Mouse (Mus musculus): ENCODE data around the gene Ripor1. TPM values are rescaled to one million over a fixed set of nuclear protein-coding genes. Genes with fewer than 3 reads are reported as not detected.
"Not testable (repeated sequence)": the region's sequence is repeated elsewhere in the genome, so short reads cannot be mapped to it uniquely, and the experiment has no call there.

Gene Ripor1
- polyA plus RNA-seq, 1 experiment from 2014 or later: 33.0 TPM

DNA sequence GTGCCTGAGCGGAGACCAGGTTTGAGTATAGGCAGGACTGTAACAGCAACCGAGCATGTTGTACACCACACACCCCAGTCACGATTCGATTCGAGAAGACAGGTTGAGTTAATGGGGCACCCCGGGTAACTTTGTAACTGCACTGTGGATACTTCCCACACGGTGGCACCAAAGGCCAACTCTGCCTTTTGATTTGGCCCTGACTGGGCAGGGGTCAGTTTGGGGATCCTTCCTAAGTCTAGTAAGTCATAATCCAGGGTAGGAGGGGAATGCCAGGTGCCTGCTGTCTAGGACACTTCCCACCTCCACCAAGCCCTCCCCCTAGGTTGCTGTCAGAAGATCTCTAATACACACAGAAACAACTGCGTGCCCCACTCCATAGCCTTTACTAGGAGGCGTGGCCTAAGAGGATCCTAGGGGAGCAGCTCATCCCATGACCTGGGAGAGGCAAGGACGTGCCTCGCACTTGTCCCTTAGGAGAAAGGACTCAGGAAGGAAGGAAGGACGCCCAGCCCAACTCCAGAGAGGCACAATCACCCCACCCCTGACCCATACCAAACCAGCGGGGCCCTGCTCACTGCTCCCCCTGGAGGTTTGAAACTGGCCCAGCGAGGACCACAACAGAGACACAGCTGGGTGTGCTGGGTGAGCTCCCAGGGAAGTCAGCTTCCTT lies 8.6 kb upstream of the Ripor1 start:
- WGBS: 3% methylated on average over 14 of the region's 14 CpGs
- Histone ChIP-seq H3K27ac (ENCODE audit: low read depth, low read length) (no peak overlapping the region), H3K4me1 (replicated peaks; ENCODE audit: control insufficient read depth, insufficient read depth, low read length) (peaks cover 12% of the 10 kb centered on the region), H3K4me2 (peak overlapping the region; percentile 71), H3K9me3 (ENCODE audit: control insufficient read depth, low read length) (no peaks in the 10 kb centered on the region), H3K9ac (ENCODE audit: low read depth, low read length) (0 out of 2 replicates have a peak overlapping the region, but pooled peaks have one; percentile 37), H3K4me3 (ENCODE audit: low read depth, low read length) (peak overlapping the region; percentile 38), H3K36me3 (ENCODE audit: control insufficient read depth, insufficient read depth, low read length) (no peaks in the 10 kb centered on the region), H3K27me3 (replicated peaks; ENCODE audit: control insufficient read depth, insufficient read depth, low read length) (peaks cover 3% of the 10 kb centered on the region)
- DNase-seq (ENCODE audit: low spot score): peak; percentile 76
- peak; percentile 80 for ATAC-seq (replicated peaks; ENCODE audit: low FRiP score)

DNA sequence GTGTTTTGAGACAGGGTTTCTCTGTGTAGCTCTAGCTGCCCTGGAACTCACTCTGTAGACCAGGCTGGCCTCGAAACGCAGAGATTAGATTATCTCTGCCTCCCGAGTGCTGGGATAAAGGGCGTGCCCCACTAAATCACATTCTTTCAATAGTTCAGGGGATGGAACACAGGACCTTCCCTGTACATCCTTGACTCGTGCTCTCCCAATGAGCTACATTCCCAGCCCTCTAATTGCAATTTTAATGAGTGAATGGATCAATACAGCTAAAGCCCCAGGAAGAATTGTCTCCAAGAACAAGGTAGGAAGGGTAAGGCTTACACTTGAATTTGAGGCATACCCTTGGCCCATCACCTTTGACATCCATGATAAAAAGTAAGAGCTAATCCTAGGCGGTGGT lies 6.3 kb upstream of the Ripor1 start:
- WGBS: 69% methylated on average over 6 of the region's 6 CpGs

GRCm38 (mm10) chr8:105601301-105601700 lies 3.8 kb upstream of the Ripor1 start:
- Histone ChIP-seq H3K27ac (ENCODE audit: low read depth, low read length) (no peak overlapping the region), H3K9me3 (ENCODE audit: control insufficient read depth, low read length) (no peaks in the 10 kb centered on the region), H3K27me3 (replicated peaks; ENCODE audit: control insufficient read depth, insufficient read depth, low read length) (no peaks in the 10 kb centered on the region), H3K4me2 (no peak overlapping the region), H3K4me3 (ENCODE audit: low read depth, low read length) (no peak overlapping the region), H3K9ac (ENCODE audit: low read depth, low read length) (no peak overlapping the region), H3K36me3 (ENCODE audit: control insufficient read depth, insufficient read depth, low read length) (no peaks in the 10 kb centered on the region), H3K4me1 (replicated peaks; ENCODE audit: control insufficient read depth, insufficient read depth, low read length) (peaks cover 14% of the 10 kb centered on the region)
- WGBS: 73% methylated on average over 5 of the region's 5 CpGs
- DNase-seq (ENCODE audit: low spot score) (no peak), ATAC-seq (replicated peaks; ENCODE audit: low FRiP score) (no peak)

More for the DNA sequence above, 6.3 kb upstream of the Ripor1 start:
- no peak overlapping the region for H3K9ac ChIP-seq (ENCODE audit: low read depth, low read length)
- peaks cover 3% of the 10 kb centered on the region for H3K27me3 ChIP-seq (replicated peaks; ENCODE audit: control insufficient read depth, insufficient read depth, low read length)
- H3K4me3 ChIP-seq (ENCODE audit: low read depth, low read length): no peak overlapping the region
- ATAC-seq (replicated peaks; ENCODE audit: low FRiP score) (no peak), DNase-seq (ENCODE audit: low spot score) (no peak)
- no peaks in the 10 kb centered on the region for H3K9me3 ChIP-seq (ENCODE audit: control insufficient read depth, low read length)
- H3K27ac ChIP-seq (ENCODE audit: low read depth, low read length): no peak overlapping the region
- H3K4me2 ChIP-seq: no peak overlapping the region
- H3K4me1 ChIP-seq (replicated peaks; ENCODE audit: control insufficient read depth, insufficient read depth, low read length): peaks cover 12% of the 10 kb centered on the region
- H3K36me3 ChIP-seq (ENCODE audit: control insufficient read depth, insufficient read depth, low read length): no peaks in the 10 kb centered on the region

DNA sequence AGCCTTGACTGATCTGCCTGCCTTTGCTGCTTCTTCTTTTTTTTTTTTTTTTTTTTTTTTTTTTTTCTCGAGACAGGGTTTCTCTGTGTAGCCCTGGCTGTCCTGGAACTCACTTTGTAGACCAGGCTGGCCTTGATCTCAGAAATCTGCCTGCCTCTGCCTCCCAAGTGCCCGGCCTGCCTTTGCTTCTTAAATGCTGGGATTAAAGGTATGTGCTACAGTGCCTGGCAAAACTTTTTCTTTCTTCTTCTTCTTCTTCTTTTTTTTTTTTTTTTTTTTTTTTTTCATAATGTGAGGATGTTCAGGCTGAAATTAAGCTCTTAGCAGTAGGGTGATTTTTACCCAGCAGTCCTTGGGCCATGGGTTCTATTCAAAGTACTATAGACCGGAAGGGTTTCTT lies 2.5 kb upstream of the Ripor1 start:
- peaks cover 18% of the 10 kb centered on the region for H3K4me1 ChIP-seq (replicated peaks; ENCODE audit: control insufficient read depth, insufficient read depth, low read length)
- DNase-seq (ENCODE audit: low spot score); H3K9ac ChIP-seq (ENCODE audit: low read depth, low read length); ATAC-seq (replicated peaks; ENCODE audit: low FRiP score); H3K4me3 ChIP-seq (ENCODE audit: low read depth, low read length); H3K9me3 ChIP-seq (ENCODE audit: control insufficient read depth, low read length); H3K27ac ChIP-seq (ENCODE audit: low read depth, low read length); H3K27me3 ChIP-seq (replicated peaks; ENCODE audit: control insufficient read depth, insufficient read depth, low read length); H3K4me2 ChIP-seq; H3K36me3 ChIP-seq (ENCODE audit: control insufficient read depth, insufficient read depth, low read length): not testable (repeated sequence)
- 85% methylated on average over 2 of the region's 3 CpGs for WGBS

DNA sequence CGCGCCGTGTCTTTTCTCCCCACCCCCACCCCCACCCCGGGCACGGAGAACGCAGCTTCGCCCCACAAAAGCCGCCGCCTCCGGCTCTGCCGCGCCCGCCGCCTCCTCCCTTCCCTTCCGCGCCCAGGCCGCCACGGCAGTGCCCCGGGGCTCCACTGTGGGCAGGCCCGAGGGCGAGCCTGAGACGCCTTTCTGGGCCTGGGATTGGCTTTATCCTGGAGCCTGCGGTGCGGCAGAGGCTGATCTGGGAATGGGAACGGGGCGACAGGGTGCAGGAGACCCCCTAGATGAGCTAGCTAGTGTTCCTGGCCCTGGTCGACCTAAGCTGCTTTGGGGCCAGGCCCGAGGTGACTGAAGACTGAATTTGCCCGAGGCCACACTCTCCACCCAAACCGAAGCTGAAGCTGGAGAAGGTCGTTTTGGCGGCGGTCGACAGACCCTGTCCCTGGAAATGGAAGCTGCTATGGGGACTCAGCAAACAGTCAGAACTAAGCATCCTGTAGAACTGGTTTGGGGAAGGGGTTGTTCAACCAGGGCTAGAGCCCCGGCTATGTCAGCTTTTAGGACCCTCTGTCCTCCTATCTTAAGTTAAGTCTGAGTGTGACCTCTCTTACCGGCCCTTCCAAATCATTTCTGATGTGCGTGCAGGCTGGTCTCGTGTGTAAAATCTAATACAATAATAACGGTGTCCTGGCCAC lies 585 bp downstream of the Ripor1 start:
- under 1% methylated on average over 39 of the region's 39 CpGs for WGBS
- Histone ChIP-seq H3K4me1 (replicated peaks; ENCODE audit: control insufficient read depth, insufficient read depth, low read length) (peaks cover 38% of the 10 kb centered on the region), H3K9me3 (ENCODE audit: control insufficient read depth, low read length) (no peaks in the 10 kb centered on the region), H3K4me2 (peak overlapping the region; percentile 97), H3K9ac (ENCODE audit: low read depth, low read length) (peak overlapping the region; percentile 74), H3K27me3 (replicated peaks; ENCODE audit: control insufficient read depth, insufficient read depth, low read length) (no peaks in the 10 kb centered on the region), H3K36me3 (ENCODE audit: control insufficient read depth, insufficient read depth, low read length) (no peaks in the 10 kb centered on the region), H3K27ac (ENCODE audit: low read depth, low read length) (peak overlapping the region; percentile 69), H3K4me3 (ENCODE audit: low read depth, low read length) (peak overlapping the region; percentile 63)
- ATAC-seq (replicated peaks; ENCODE audit: low FRiP score) (peak; percentile 32), DNase-seq (ENCODE audit: low spot score) (peak; percentile 62)

DNA sequence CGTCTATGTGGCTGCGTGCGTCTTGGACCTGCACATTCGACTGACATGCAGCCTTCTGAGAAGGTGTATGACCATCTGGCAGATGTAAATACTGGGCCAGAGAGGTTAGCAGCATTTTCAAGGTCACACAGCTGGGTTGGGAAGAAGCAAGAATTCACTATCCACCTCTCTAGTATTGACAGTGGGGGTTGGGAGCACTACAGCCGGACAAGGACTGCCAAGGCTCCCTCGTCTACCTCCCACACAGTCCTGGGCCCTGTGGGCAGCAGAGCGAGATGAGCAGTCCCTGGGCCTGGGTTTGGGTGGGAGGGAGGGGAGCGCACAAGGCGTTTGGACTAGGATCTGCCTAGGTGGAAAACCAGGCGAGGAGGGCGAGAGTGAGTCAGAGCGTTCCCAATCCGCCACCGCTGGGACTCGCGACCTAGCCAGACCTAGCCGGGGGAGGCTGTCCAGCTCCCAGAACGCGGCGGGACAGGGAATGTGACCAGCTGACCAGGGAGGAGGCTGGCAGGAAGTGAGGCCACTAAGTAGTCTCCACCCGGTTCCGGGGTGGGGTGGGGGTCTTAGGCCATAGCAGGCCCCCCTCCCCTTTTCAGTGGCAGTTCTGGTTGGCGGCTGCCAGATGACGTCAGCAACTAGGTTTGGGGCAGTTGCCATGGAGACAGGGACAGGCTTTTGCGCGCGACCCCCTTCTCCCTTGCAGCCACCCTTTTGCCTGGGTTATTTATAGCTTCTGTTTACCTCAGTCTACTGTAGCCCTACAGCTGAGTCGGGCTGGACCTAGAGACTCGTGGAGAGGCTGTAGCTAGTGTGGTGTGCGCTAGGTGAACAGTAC lies 1.4 kb downstream of the Ripor1 start:
- peak overlapping the region; percentile 74 for H3K9ac ChIP-seq (ENCODE audit: low read depth, low read length)
- peak; percentile 42 for ATAC-seq (replicated peaks; ENCODE audit: low FRiP score)
- no peaks in the 10 kb centered on the region for H3K27me3 ChIP-seq (replicated peaks; ENCODE audit: control insufficient read depth, insufficient read depth, low read length)
- H3K4me2 ChIP-seq: peak overlapping the region; percentile 97
- WGBS: under 1% methylated on average over 30 of the region's 30 CpGs
- peak; percentile 86 for DNase-seq (ENCODE audit: low spot score)
- peaks cover 44% of the 10 kb centered on the region for H3K4me1 ChIP-seq (replicated peaks; ENCODE audit: control insufficient read depth, insufficient read depth, low read length)
- peak overlapping the region; percentile 69 for H3K27ac ChIP-seq (ENCODE audit: low read depth, low read length)
- H3K36me3 ChIP-seq (ENCODE audit: control insufficient read depth, insufficient read depth, low read length): no peaks in the 10 kb centered on the region
- peak overlapping the region; percentile 63 for H3K4me3 ChIP-seq (ENCODE audit: low read depth, low read length)
- no peaks in the 10 kb centered on the region for H3K9me3 ChIP-seq (ENCODE audit: control insufficient read depth, low read length)

- Histone ChIP-seq H3K9me3 (ENCODE audit: control insufficient read depth, low read length) (no peaks in the 10 kb centered on the region), H3K9ac (ENCODE audit: low read depth, low read length) (peak overlapping the region; percentile 74), H3K27ac (ENCODE audit: low read depth, low read length) (peak overlapping the region; percentile 69), H3K4me1 (replicated peaks; ENCODE audit: control insufficient read depth, insufficient read depth, low read length) (peaks cover 50% of the 10 kb centered on the region), H3K4me3 (ENCODE audit: low read depth, low read length) (peak overlapping the region; percentile 63), H3K27me3 (replicated peaks; ENCODE audit: control insufficient read depth, insufficient read depth, low read length) (no peaks in the 10 kb centered on the region), H3K4me2 (peak overlapping the region; percentile 97), H3K36me3 (ENCODE audit: control insufficient read depth, insufficient read depth, low read length) (no peaks in the 10 kb centered on the region)
- ATAC-seq (replicated peaks; ENCODE audit: low FRiP score): no peak
- DNase-seq (ENCODE audit: low spot score): no peak
- WGBS: 9% methylated on average over 10 of the region's 10 CpGs
Observed at GRCm38 (mm10) chr8:105607062-105607461, 2.0 kb downstream of the Ripor1 start.

DNA sequence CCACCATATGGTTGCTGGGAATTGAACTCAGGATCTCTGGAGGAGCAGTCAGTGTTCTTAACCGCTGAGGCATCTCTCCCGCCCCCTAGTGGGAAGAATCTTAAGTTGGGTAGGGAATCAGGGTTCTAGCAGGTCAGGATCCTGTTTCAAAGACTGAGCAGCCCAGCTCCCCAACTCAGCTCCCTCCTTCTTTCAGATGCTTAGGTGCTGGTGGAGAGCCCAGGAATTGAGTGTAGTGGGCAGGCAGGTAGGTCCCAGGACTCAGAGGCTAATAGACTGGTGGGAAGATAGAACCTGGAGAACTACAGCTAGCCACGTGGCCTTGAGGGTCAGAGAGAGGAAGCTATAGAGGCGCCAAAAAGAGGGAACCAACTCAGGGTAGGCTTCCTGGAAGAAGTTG lies 2.6 kb downstream of the Ripor1 start:
- Histone ChIP-seq H3K4me2 (peak overlapping the region; percentile 97), H3K27me3 (replicated peaks; ENCODE audit: control insufficient read depth, insufficient read depth, low read length) (peaks cover 5% of the 10 kb centered on the region; the same call in 1 of the 2 replicates), H3K36me3 (ENCODE audit: control insufficient read depth, insufficient read depth, low read length) (no peaks in the 10 kb centered on the region), H3K4me3 (ENCODE audit: low read depth, low read length) (peak overlapping the region; percentile 63; the same call in 1 of the 2 replicates), H3K9me3 (ENCODE audit: control insufficient read depth, low read length) (no peaks in the 10 kb centered on the region), H3K4me1 (replicated peaks; ENCODE audit: control insufficient read depth, insufficient read depth, low read length) (peaks cover 56% of the 10 kb centered on the region), H3K9ac (ENCODE audit: low read depth, low read length) (0 out of 2 replicates have a peak overlapping the region, but pooled peaks have one; percentile 6), H3K27ac (ENCODE audit: low read depth, low read length) (peak overlapping the region; percentile 23; the same call in 1 of the 2 replicates)
- ATAC-seq (replicated peaks; ENCODE audit: low FRiP score) (no peak), DNase-seq (ENCODE audit: low spot score) (peak; percentile 43)
- WGBS: 13% methylated on average over 4 of the region's 4 CpGs
